Comparison of ENCODE assay signal across 8 mouse cellular contexts in genomic region chr12:111731822-111732807, GRCm38 (mm10). TPM values are rescaled to one million over a fixed set of nuclear protein-coding genes. Genes with fewer than 3 reads are reported as not detected.
A peak's percentile ranks its signal among the peaks of the same experiment; 100 is the strongest.
DNase-seq lines count a peak whose midpoint lies in the region; ATAC-seq lines count a peak whose summit lies in the region.

No protein-coding gene starts in this region.

- peak; percentile 98 for ATAC-seq in inflammation-experienced regulatory T-cells, adult 6 months

- peak; percentile 89 to 93 for DNase-seq in adrenal gland, adult (ENCODE audit: inconsistent age in 2 of 2, low spot score in 1 of 2)
- DNase-seq in embryo, embryonic 10 days (ENCODE audit: low spot score) = peak; percentile 98
- peak; percentile 90 for DNase-seq in gastrocnemius, postnatal 14 days
- DNase-seq in left cerebral cortex, postnatal 14 days (ENCODE audit: low spot score in 2 of 2) = peak; percentile 92
- DNase-seq in mesoderm, embryonic 11.5 days (ENCODE audit: low read depth, low spot score) = peak; percentile 92
- peak; percentile 88 for DNase-seq in right cerebral cortex, postnatal 25 days
- peak; percentile 71 to 86 for DNase-seq in urinary bladder, postnatal 36 days (ENCODE audit: low spot score in 2 of 2)

- intact Hi-C loops in gastrocnemius, postnatal 14 days (cut with DNase I; ENCODE audit: low total_unique reads) = loop anchor here (2.0 kb wide), 1 partner anchor 65 kb away; no protein-coding TSS in a partner anchor
- intact Hi-C loops in left cerebral cortex, postnatal 14 days (cut with DNase I) = loop anchor here (5.0 kb wide), 1 partner anchor 65 kb away; no protein-coding TSS in a partner anchor

RNA-seq across cellular contexts. Expression of gene Apopt1, which starts 19.1 kb away (rescaled TPM):
- total RNA-seq in gastrocnemius, postnatal 14 days (2021) = 10 to 100 TPM; 34.2 to 35.6 TPM
- 10 to 100 TPM; 55.8 to 85.0 (median 74.3) TPM for polyA plus RNA-seq in inflammation-experienced regulatory T-cells, adult 6 months (2017; shearing (Covaris generic))
- 10 to 100 TPM; 39.4 to 44.3 TPM for total RNA-seq in left cerebral cortex, postnatal 14 days (2021)

RNA-seq across cellular contexts. Expression of gene Bag5, which starts 19.1 kb away (rescaled TPM):
- total RNA-seq in gastrocnemius, postnatal 14 days (2021) = 10 to 100 TPM; 14.9 to 17.2 TPM
- polyA plus RNA-seq in inflammation-experienced regulatory T-cells, adult 6 months (2017; shearing (Covaris generic)) = 10 to 100 TPM; 22.0 to 40.1 (median 36.7) TPM
- total RNA-seq in left cerebral cortex, postnatal 14 days (2021) = 10 to 100 TPM; 45.7 to 47.0 TPM

RNA-seq across cellular contexts. Expression of gene Klc1, which starts 26.5 kb away (rescaled TPM):
- total RNA-seq in gastrocnemius, postnatal 14 days (2021) = 10 to 100 TPM; 53.4 to 62.2 TPM
- 10 to 100 TPM; 17.9 to 19.7 (median 18.3) TPM for polyA plus RNA-seq in inflammation-experienced regulatory T-cells, adult 6 months (2017; shearing (Covaris generic))
- total RNA-seq in left cerebral cortex, postnatal 14 days (2021) = 100 to 1,000 TPM; 856 to 890 TPM

RNA-seq across cellular contexts. Expression of gene Trmt61a, which starts 54.2 kb away (rescaled TPM):
- 1 to 10 TPM; 2.7 to 4.7 TPM for total RNA-seq in gastrocnemius, postnatal 14 days (2021)
- polyA plus RNA-seq in inflammation-experienced regulatory T-cells, adult 6 months (2017; shearing (Covaris generic)) = 1 to 10 TPM; 3.2 to 4.4 (median 3.3) TPM
- 10 to 100 TPM; 18.9 to 19.7 TPM for total RNA-seq in left cerebral cortex, postnatal 14 days (2021)

RNA-seq across cellular contexts. Expression of gene Ckb, which starts 60.0 kb away (rescaled TPM):
- 10 to 100 TPM; 19.8 to 32.6 TPM for total RNA-seq in gastrocnemius, postnatal 14 days (2021)
- polyA plus RNA-seq in inflammation-experienced regulatory T-cells, adult 6 months (2017; shearing (Covaris generic)) = 10 to 100 TPM; 24.2 to 37.2 (median 31.8) TPM
- total RNA-seq in left cerebral cortex, postnatal 14 days (2021) = 1,000 to 10,000 TPM; 1,395 to 1,474 TPM

Comparison
In these comparisons a context has a peak if more than half of its experiments do, and no peak if none do; other contexts are left out.
1. Peak in every context shown above with its lines: DNase-seq and ATAC-seq.
2. RNA of gene Klc1, which starts 26.5 kb away (total RNA-seq): 856 to 890 TPM in left cerebral cortex, postnatal 14 days; 53.4 to 62.2 TPM in gastrocnemius, postnatal 14 days; every median in the first group is over 10 times any median in the second.